Mouse (Mus musculus) CH12.LX (cell line): ENCODE results near the gene Nsmce1.
A peak's percentile ranks its signal among the peaks of the same experiment; 100 is the strongest.

ENCODE experiments used
- ELF1 ChIP-seq: IDR thresholded peaks from 2 replicates; pipeline ENCODE4 v1.6.1; 2014; ENCODE audit warnings: low read depth, mild to moderate bottlenecking, inconsistent platforms, low read length, improper control_type of control experiment
- EP300 ChIP-seq: IDR thresholded peaks from 2 replicates; pipeline ENCODE4 v1.6.1; 2011; ENCODE audit warnings: low read length, improper control_type of control experiment
- GABPA ChIP-seq: IDR thresholded peaks from 2 replicates; pipeline ENCODE4 v1.6.1; 2012; ENCODE audit warnings: low read depth, low read length, improper control_type of control experiment, inconsistent platforms; ENCODE audit not compliant: insufficient replicate concordance
- HCFC1 ChIP-seq: IDR thresholded peaks from 2 replicates; pipeline ENCODE4 v1.6.1; 2012; ENCODE audit warnings: low read depth, mild to moderate bottlenecking, inconsistent platforms, low read length, improper control_type of control experiment
- JUND ChIP-seq: conservative IDR thresholded peaks from 2 replicates; pipeline ENCODE4 v1.6.1; 2011; ENCODE audit warnings: low read depth, low read length, improper control_type of control experiment
- MAFK ChIP-seq: IDR thresholded peaks from 2 replicates; pipeline ENCODE4 v1.6.1; 2011; ENCODE audit warnings: low read length, improper control_type of control experiment; ENCODE audit not compliant: insufficient replicate concordance
- MAZ ChIP-seq: IDR thresholded peaks from 2 replicates; pipeline ENCODE4 v1.6.1; 2012; ENCODE audit warnings: low read depth, mild to moderate bottlenecking, inconsistent platforms, low read length, improper control_type of control experiment, moderate library complexity
- MEF2A ChIP-seq: IDR thresholded peaks from 2 replicates; pipeline ENCODE4 v1.6.1; 2014; ENCODE audit warnings: low read depth, mild to moderate bottlenecking, inconsistent platforms, low read length, improper control_type of control experiment, borderline replicate concordance
- POLR2A ChIP-seq: IDR thresholded peaks from 2 replicates; pipeline ENCODE4 v1.6.1; 2011; ENCODE audit warnings: low read depth, mild to moderate bottlenecking, improper control_type of control experiment, low read length
- POLR2AphosphoS2 ChIP-seq: IDR thresholded peaks from 2 replicates; pipeline ENCODE4 v1.6.1; 2011; ENCODE audit warnings: low read depth, low read length, improper control_type of control experiment
- UBTF ChIP-seq: IDR thresholded peaks from 2 replicates; pipeline ENCODE4 v1.6.1; 2012; ENCODE audit warnings: low read depth, mild to moderate bottlenecking, inconsistent platforms, low read length, improper control_type of control experiment, moderate library complexity
- ZKSCAN1 ChIP-seq: IDR thresholded peaks from 2 replicates; pipeline ENCODE4 v1.6.1; 2012; ENCODE audit warnings: low read depth, inconsistent platforms, low read length, improper control_type of control experiment, borderline replicate concordance

- TF ChIP-seq ELF1: peak; percentile 90
- peak; percentile 75 for TF ChIP-seq POLR2A
- TF ChIP-seq UBTF: no peak
- peak; percentile 80 for TF ChIP-seq HCFC1
- no peak for TF ChIP-seq MAFK
- TF ChIP-seq POLR2AphosphoS2: no peak
- TF ChIP-seq EP300: no peak
- no peak for TF ChIP-seq MEF2A
- no peak for TF ChIP-seq GABPA
- no peak for TF ChIP-seq JUND
- TF ChIP-seq MAZ: peak; percentile 58
- TF ChIP-seq ZKSCAN1: no peak
Measured at GRCm38 (mm10) chr7:125490947-125491735, at the start of gene Nsmce1.
